Mouse (Mus musculus) spleen, adult 2 months (tissue): Measurements from ENCODE around the gene St3gal5. TPM values are rescaled to one million over a fixed set of nuclear protein-coding genes. Genes with fewer than 3 reads are reported as not detected.

Experiments used
- DNase-seq, 2 experiments: peaks; one replicate each; pipeline versions ENCODE4 v3.0.0 to v3.0.0-alpha.2; 2012 to 2021; ENCODE audit warnings: low spot score in 2 of 2, low read depth in 1 of 2
- H3K27ac ChIP-seq: fragments of 200-500 bp; 2 replicates; pipeline ENCODE4 v1.5.1; 2012; ENCODE audit warnings: low read length, inconsistent platforms; ENCODE audit not compliant: insufficient read depth
- H3K27me3 ChIP-seq: fragments of 200-500 bp; 2 replicates; pipeline ENCODE4 v1.6.1; 2012; ENCODE audit warnings: mild to moderate bottlenecking, moderate library complexity, low read length, inconsistent platforms; ENCODE audit not compliant: control insufficient read depth, insufficient read depth
- H3K36me3 ChIP-seq: fragments of 200-500 bp; 2 replicates; pipeline ENCODE4 v1.6.1; 2012; ENCODE audit warnings: mild to moderate bottlenecking, low read length, inconsistent platforms; ENCODE audit not compliant: control insufficient read depth, insufficient read depth
- H3K4me1 ChIP-seq: fragments of 200-500 bp; 2 replicates; pipeline ENCODE4 v1.6.1; 2011; ENCODE audit warnings: inconsistent platforms; ENCODE audit not compliant: control insufficient read depth, insufficient read depth, insufficient read length
- H3K4me3 ChIP-seq: fragments of 200-500 bp; 2 replicates; pipeline ENCODE4 v1.5.1; 2011; ENCODE audit warnings: mild to moderate bottlenecking, inconsistent platforms; ENCODE audit not compliant: insufficient read depth, insufficient read length; ENCODE audit errors: extremely low read depth
- CTCF ChIP-seq: fragments of 200-500 bp; IDR thresholded peaks from 2 replicates; pipeline ENCODE4 v1.5.1; 2011; ENCODE audit warnings: mild to moderate bottlenecking, inconsistent platforms; ENCODE audit not compliant: insufficient read depth, insufficient read length, insufficient replicate concordance; ENCODE audit errors: extremely low read depth
- POLR2A ChIP-seq: fragments of 200-500 bp; IDR thresholded peaks from 2 replicates; pipeline ENCODE4 v1.6.1; 2011; ENCODE audit warnings: low read depth, low read length, inconsistent platforms
- WGBS: fragments of 180-500 bp; shearing (Covaris S2); methylation state at CpG from one replicate; pipeline ENCODE4 v1.1.7; 2018; 5-methylcytosine and 5-hydroxymethylcytosine counted together
- polyA plus RNA-seq: library from polyadenylated mRNA; depleted of rRNA; stranded (reverse); fragments of >200 nt; gene quantifications from 2 replicates; pipeline ENCODE4 v1.2.3, GENCODE M21; 2012; rRNA removed

St3gal5 gene
- polyA plus RNA-seq, 1 experiment = 48.1 TPM

- no peak for DNase-seq
- Histone ChIP-seq H3K4me3 (no peak overlapping the region), H3K27ac (no peak overlapping the region), H3K4me1 (no peaks in the 10 kb centered on the region), H3K27me3 (no peaks in the 10 kb centered on the region), H3K36me3 (no peaks in the 10 kb centered on the region)
- WGBS = 88% methylated on average over 5 of the region's 5 CpGs
- no peak for TF ChIP-seq POLR2A
- no peak for TF ChIP-seq CTCF
Measured at GRCm38 (mm10) chr6:72202732-72203131, 105.3 kb downstream of the St3gal5 start.

- WGBS = 71% methylated on average over 5 of the region's 5 CpGs
Measured at GRCm38 (mm10) chr6:72203279-72203678, 105.9 kb downstream of the St3gal5 start.

More at GRCm38 (mm10) chr6:72203279-72203678, 105.9 kb downstream of the St3gal5 start:
- no peak overlapping the region for H3K27ac ChIP-seq
- H3K4me3 ChIP-seq = no peak overlapping the region
- no peaks in the 10 kb centered on the region for H3K4me1 ChIP-seq
- no peak for DNase-seq
- TF ChIP-seq POLR2A (no peak), CTCF (no peak)
- H3K27me3 ChIP-seq = no peaks in the 10 kb centered on the region
- no peaks in the 10 kb centered on the region for H3K36me3 ChIP-seq

Other genes starting within 250 kb of the St3gal5 start
- gene Ptcd3, start 188.8 kb upstream of the St3gal5 start, polyA plus RNA-seq = 6.6 and 8.9 TPM in 2 replicates
- gene Polr1a, start 188.5 kb upstream of the St3gal5 start, polyA plus RNA-seq = 16.3 TPM in 2 replicates
- gene Atoh8, start 138.0 kb downstream of the St3gal5 start, polyA plus RNA-seq = 9.3 and 10.7 TPM in 2 replicates
- gene Sftpb, start 207.0 kb downstream of the St3gal5 start, polyA plus RNA-seq = 0.15 and 0.32 TPM in 2 replicates
- 14.8 and 15.3 TPM in 2 replicates for gene Usp39, start 247.6 kb downstream of the St3gal5 start, polyA plus RNA-seq
- 19.9 and 23.1 TPM in 2 replicates for gene 0610030E20Rik, start 249.7 kb downstream of the St3gal5 start, polyA plus RNA-seq